Mouse (Mus musculus) forebrain, embryonic 11.5 days (tissue): ENCODE measurements around the gene 4930426L09Rik. TPM values are rescaled to one million over a fixed set of nuclear protein-coding genes. Genes with fewer than 3 reads are reported as not detected.

ENCODE experiments used
- ATAC-seq: fragments of 200-750 bp; cut with Nextera tagmentation; replicated peaks from 2 replicates; pipeline ENCODE4 v1.8.0; 2017; ENCODE audit warnings: moderate TSS enrichment; ENCODE audit not compliant: low FRiP score
- DNase-seq: peaks from one replicate; pipeline ENCODE4 v3.0.0-alpha.2; 2017; ENCODE audit warnings: low spot score
- H3K27ac ChIP-seq: fragments of 300-500 bp; sonication (generic); 2 replicates; pipeline ENCODE4 v1.5.1; 2014; ENCODE audit warnings: low read depth, low read length
- H3K27me3 ChIP-seq: fragments of 300-500 bp; sonication (generic); 2 replicates; pipeline ENCODE4 v1.6.1; 2014; ENCODE audit warnings: mild to moderate bottlenecking, low read length, mixed read lengths; ENCODE audit not compliant: control insufficient read depth, insufficient read depth
- H3K36me3 ChIP-seq: fragments of 300-500 bp; sonication (generic); 2 replicates; pipeline ENCODE4 v1.6.1; 2014; ENCODE audit warnings: mild to moderate bottlenecking, low read length, moderate library complexity, mixed read lengths; ENCODE audit not compliant: control insufficient read depth, insufficient read depth
- H3K4me1 ChIP-seq: fragments of 300-500 bp; sonication (generic); replicated peaks from 2 replicates; pipeline ENCODE4 v1.6.1; 2014; ENCODE audit warnings: low read length, mixed read lengths; ENCODE audit not compliant: control insufficient read depth, insufficient read depth
- H3K4me2 ChIP-seq: fragments of 300-500 bp; sonication (generic); 2 replicates; pipeline ENCODE4 v1.6.1; 2014; ENCODE audit warnings: low read depth, mild to moderate bottlenecking, low read length, moderate library complexity, mixed read lengths; ENCODE audit not compliant: severe bottlenecking
- H3K4me3 ChIP-seq: fragments of 300-500 bp; sonication (generic); 2 replicates; pipeline ENCODE4 v1.5.1; 2014; ENCODE audit warnings: low read depth, low read length
- H3K9ac ChIP-seq: fragments of 300-500 bp; sonication (generic); 2 replicates; pipeline ENCODE4 v1.6.1; 2014; ENCODE audit warnings: low read length
- H3K9me3 ChIP-seq: fragments of 300-500 bp; sonication (generic); 2 replicates; pipeline ENCODE4 v1.6.1; 2016; ENCODE audit warnings: low read length, mixed read lengths; ENCODE audit not compliant: control insufficient read depth
- WGBS: fragments of 180-500 bp; shearing (Covaris S2); extraction: QIAGEN DNeasy Blood & Tissue Kit; methylation state at CpG from one replicate; pipeline ENCODE4 v1.1.7; 2014; 5-methylcytosine and 5-hydroxymethylcytosine counted together
- polyA plus RNA-seq: library from polyadenylated mRNA; unstranded; fragments of >200 nt; fragmentation: Nextera tagmentation; extraction: Ambion mirVana; gene quantifications from 2 replicates; pipeline ENCODE4 v1.2.1, GENCODE M21; 2014

The 4930426L09Rik gene
- 0.25 and 0.43 TPM in 2 replicates for polyA plus RNA-seq

DNA sequence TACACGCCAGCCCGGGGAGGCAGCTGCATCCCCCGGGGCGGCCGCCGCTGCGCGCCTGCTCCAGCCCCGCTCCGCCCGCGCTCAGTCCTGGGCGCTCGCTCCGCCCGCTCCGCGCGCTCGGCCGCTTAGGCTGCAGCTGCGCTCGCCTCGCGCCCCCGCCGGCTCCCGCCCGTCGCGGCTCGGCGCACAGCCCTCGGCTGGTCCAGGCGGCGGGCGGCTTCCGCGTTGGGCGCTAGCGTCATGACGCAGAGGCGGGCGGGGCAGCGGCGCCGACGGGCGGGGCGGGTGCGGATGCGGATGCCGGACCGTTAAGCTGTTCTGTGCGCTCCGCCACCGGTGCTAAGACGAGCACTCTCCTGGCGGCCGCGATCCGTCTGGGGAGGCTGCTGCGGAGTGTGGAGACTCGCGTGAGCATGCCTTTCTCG is at the start of gene 4930426L09Rik, which contains the start of gene Pip4k2a:
4930426L09Rik (plus strand) TSS at position 290 of the 425 bp plus-strand sequence.
Pip4k2a (minus strand) TSS at position 73 of the 425 bp plus-strand sequence.
- Histone ChIP-seq H3K27me3 (0 out of 2 replicates have a peak, but pooled peaks cover 2% of the 10 kb centered on the region), H3K9ac (peak within 1 kb of the TSS; percentile 86), H3K4me1 (peaks cover 10% of the 10 kb centered on the region), H3K4me2 (peak within 1 kb of the TSS; percentile 99), H3K27ac (peak within 1 kb of the TSS; percentile 86), H3K4me3 (peak within 1 kb of the TSS; percentile 69), H3K9me3 (no peaks in the 10 kb centered on the region), H3K36me3 (no peaks in the 10 kb centered on the region)
- peak; percentile 98 for ATAC-seq
- peak; percentile 94 for DNase-seq
- under 1% methylated on average over 61 of the region's 66 CpGs for WGBS

DNA sequence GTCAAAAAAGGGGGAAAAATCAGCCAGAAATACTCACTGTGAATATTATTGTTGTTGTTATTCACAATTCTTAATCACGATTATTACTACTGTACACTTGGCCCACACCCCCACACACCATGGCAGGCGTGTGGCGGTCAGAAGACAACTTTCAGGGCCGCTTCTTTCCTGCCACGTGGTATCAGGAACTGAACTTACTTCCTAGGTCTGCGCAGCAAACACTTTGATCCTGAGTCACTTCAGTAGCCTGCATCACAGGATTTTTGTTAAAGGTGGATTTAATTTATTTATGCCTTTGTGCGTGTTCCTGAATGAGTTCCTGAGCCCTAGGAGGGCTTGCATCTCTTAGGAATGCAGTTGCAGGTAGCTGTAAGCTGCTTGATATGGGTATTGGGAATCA is 49.4 kb upstream of the 4930426L09Rik start:
- H3K27me3 ChIP-seq, result no peaks in the 10 kb centered on the region
- H3K9me3 ChIP-seq, result no peaks in the 10 kb centered on the region
- H3K9ac ChIP-seq, result no peak overlapping the region
- no peak overlapping the region for H3K27ac ChIP-seq
- no peak overlapping the region for H3K4me3 ChIP-seq
- H3K4me2 ChIP-seq, result no peak overlapping the region
- H3K36me3 ChIP-seq, result no peaks in the 10 kb centered on the region
- WGBS, result 83% methylated on average over 7 of the region's 7 CpGs
- H3K4me1 ChIP-seq, result no peaks in the 10 kb centered on the region
- ATAC-seq (no peak), DNase-seq (no peak)

DNA sequence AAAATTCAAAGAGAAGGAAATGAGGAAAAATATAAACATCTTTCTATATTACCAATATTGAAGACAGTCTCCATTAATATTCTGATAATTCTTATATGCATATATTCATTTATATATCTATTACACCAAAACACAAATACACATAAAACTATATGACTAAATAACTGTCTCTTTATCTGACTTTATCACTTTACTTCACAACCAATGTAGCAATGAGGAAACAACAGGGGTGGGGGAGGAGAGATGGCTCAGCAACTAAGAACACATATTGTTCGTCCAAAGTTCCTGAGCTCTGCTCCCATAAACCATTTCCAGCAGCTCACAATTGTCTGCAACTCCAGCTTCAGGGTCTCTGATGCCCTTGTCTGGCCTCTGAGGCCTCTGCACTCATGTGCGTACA is 47.4 kb upstream of the 4930426L09Rik start:
- ATAC-seq (no peak), DNase-seq (no peak)
- no peaks in the 10 kb centered on the region for H3K27me3 ChIP-seq
- H3K9ac ChIP-seq, result no peak overlapping the region
- no peak overlapping the region for H3K27ac ChIP-seq
- H3K36me3 ChIP-seq, result no peaks in the 10 kb centered on the region
- WGBS, result 80% methylated on average over 2 of the region's 2 CpGs
- H3K4me1 ChIP-seq, result no peaks in the 10 kb centered on the region
- no peaks in the 10 kb centered on the region for H3K9me3 ChIP-seq
- H3K4me3 ChIP-seq, result no peak overlapping the region
- H3K4me2 ChIP-seq, result no peak overlapping the region

DNA sequence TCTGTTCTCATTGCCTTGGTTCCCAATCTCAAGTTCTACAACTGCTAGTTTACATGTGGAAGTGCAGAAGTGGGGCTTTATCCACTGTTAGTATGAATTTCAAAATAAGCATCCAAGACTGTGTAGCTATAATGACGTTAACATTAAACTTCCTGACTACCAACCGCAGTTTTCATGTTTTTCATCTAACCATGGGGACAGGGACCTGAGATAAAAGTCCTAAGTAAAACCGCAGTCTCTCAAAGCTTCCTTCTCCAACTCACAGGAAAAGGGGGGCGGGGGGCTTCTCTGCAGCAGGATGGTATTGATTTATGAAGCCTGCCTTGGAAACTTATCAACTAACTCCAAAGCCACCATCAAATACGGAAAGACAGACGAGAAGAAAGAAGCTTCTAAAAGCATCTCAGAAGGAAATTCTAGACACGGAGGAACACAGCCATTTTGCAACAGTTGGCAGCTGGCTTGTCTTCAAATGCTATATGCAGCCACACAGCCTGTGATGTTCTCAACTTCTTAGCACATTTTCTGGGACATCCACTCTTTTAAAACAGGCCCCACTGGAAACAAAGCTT is 46.0 kb upstream of the 4930426L09Rik start:
- Histone ChIP-seq H3K4me3 (no peak overlapping the region), H3K27me3 (no peaks in the 10 kb centered on the region), H3K4me2 (no peak overlapping the region), H3K4me1 (no peaks in the 10 kb centered on the region), H3K9me3 (no peaks in the 10 kb centered on the region), H3K36me3 (no peaks in the 10 kb centered on the region), H3K9ac (no peak overlapping the region), H3K27ac (no peak overlapping the region)
- ATAC-seq (no peak), DNase-seq (no peak)
- WGBS, result 84% methylated on average over 7 of the region's 7 CpGs

DNA sequence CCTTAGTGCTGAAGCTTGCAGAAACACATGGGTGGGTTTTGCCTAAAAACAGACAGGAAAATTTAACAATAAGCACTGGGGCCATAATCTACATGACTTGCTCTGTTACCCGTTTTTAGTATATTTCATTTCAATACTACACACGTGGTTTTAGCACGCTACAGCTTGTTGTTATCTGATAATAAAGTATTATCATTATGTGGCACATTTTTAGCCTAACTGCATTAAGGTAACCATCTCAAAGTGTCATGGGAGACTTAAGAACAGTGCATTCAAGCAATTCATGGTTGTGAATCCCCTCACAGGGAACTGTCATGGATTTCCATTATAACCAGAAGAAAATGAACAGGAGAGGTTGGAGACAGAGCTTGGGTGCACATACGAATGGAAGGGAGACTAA is 43.7 kb upstream of the 4930426L09Rik start:
- Histone ChIP-seq H3K4me2 (no peak overlapping the region), H3K4me1 (no peaks in the 10 kb centered on the region)
- WGBS, result 79% methylated on average over 4 of the region's 4 CpGs

DNA sequence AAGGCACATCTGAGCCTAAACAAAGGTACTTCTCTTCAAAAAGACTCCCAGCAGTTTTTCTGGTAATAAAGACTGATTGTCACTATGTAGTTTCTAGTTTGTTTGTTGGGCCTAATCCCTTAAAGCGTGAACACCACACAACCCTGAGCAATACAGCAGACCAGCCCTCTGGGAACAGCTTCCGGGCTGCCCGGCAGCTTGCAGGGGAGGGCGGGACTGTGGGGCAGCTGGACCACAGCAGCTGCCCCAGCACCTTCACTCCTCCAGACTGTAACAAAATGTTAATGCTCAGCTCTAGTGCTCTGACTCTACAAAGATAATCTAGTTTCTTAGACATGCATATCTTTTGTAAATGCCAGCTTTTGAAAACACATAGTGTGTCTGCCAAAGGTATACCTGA is 43.1 kb upstream of the 4930426L09Rik start:
- DNase-seq (no peak), ATAC-seq (no peak)
- H3K4me1 ChIP-seq, result no peaks in the 10 kb centered on the region
- H3K4me2 ChIP-seq, result no peak overlapping the region
- WGBS, result 35% methylated on average over 4 of the region's 4 CpGs
- H3K9me3 ChIP-seq, result no peaks in the 10 kb centered on the region
- no peak overlapping the region for H3K27ac ChIP-seq
- no peaks in the 10 kb centered on the region for H3K27me3 ChIP-seq
- H3K9ac ChIP-seq, result no peak overlapping the region
- no peaks in the 10 kb centered on the region for H3K36me3 ChIP-seq
- no peak overlapping the region for H3K4me3 ChIP-seq

More for the DNA sequence above, 43.7 kb upstream of the 4930426L09Rik start:
- no peaks in the 10 kb centered on the region for H3K9me3 ChIP-seq
- no peaks in the 10 kb centered on the region for H3K27me3 ChIP-seq
- no peak overlapping the region for H3K9ac ChIP-seq
- DNase-seq, result no peak
- no peaks in the 10 kb centered on the region for H3K36me3 ChIP-seq
- no peak overlapping the region for H3K27ac ChIP-seq
- no peak overlapping the region for H3K4me3 ChIP-seq
- no peak for ATAC-seq

DNA sequence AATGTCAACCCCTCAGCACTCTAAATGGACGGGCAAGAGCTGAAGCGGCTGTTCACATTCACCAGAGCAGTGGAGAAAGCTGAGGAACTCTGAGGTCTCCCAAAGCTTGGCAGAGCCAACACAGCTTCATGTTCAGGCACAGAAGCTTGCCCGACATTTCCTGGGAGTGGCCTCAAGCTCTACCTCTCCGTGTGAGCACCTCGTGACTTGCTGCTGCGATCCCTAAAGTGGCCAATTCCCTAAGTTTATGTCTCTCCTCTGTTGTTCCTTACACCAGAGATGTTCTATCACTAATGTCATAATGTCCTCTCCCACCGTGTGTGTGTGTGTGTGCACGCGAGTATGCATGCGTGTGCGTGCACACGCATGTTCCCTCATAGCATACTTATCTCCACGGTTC is 42.5 kb upstream of the 4930426L09Rik start:
- no peak for ATAC-seq
- Histone ChIP-seq H3K36me3 (no peaks in the 10 kb centered on the region), H3K9me3 (no peaks in the 10 kb centered on the region), H3K27me3 (no peaks in the 10 kb centered on the region), H3K4me1 (no peaks in the 10 kb centered on the region), H3K9ac (no peak overlapping the region), H3K4me2 (no peak overlapping the region), H3K4me3 (no peak overlapping the region), H3K27ac (no peak overlapping the region)
- WGBS, result 95% methylated on average over 13 of the region's 13 CpGs
- DNase-seq, result no peak

DNA sequence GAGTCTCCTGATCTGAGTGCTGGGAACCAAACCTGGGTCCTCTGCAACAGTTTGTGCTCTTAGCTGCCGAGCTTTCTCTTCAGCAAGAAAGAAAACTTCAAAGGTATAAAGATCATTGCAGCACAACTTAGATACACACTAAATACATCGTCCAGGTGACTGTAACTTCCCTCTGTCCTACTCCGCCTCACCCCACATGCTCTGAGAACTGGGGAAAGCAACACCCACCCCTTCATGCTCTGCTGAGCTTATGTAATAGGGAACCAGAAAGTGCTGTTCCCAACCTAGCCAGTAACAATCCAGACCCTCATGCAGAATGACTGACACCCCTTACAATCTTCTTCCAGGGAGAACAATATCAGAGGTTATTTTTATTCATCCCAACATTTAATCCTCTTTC is 41.7 kb upstream of the 4930426L09Rik start:
- Histone ChIP-seq H3K4me3 (no peak overlapping the region), H3K4me2 (no peak overlapping the region), H3K27ac (no peak overlapping the region), H3K9me3 (no peaks in the 10 kb centered on the region), H3K27me3 (no peaks in the 10 kb centered on the region), H3K9ac (no peak overlapping the region), H3K36me3 (no peaks in the 10 kb centered on the region), H3K4me1 (no peaks in the 10 kb centered on the region)
- no peak for ATAC-seq
- WGBS, result 84% methylated on average over 3 of the region's 3 CpGs
- no peak for DNase-seq

DNA sequence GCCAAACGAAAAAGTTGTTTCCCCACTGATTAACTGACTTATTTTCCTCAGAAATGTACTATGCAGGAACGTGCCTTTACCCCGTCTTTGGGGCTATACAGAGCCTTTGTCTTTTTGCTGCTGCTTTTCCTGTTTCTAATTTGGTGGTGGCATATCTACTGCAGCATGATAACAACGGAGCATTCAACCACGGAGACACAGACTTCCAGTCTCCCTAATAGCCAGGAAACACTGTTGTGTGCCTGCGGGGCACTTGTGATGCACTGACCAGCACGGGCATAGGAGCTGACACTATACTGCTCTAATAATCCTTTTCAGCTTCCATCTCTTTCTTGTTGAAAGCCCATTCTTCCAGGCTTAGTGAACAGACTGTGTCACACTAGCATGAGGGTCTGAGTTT is 41.2 kb upstream of the 4930426L09Rik start:
- ATAC-seq (no peak), DNase-seq (no peak)
- Histone ChIP-seq H3K36me3 (no peaks in the 10 kb centered on the region), H3K9me3 (no peaks in the 10 kb centered on the region), H3K4me1 (no peaks in the 10 kb centered on the region), H3K4me2 (no peak overlapping the region), H3K9ac (no peak overlapping the region), H3K27ac (no peak overlapping the region), H3K4me3 (no peak overlapping the region), H3K27me3 (no peaks in the 10 kb centered on the region)
- 54% methylated on average over 7 of the region's 7 CpGs for WGBS
